Mouse (Mus musculus) embryonic stem cell, embryonic (primary cell): ENCODE results near the gene Cacng8.

Experiments
- CTCF ChIA-PET, 4 experiments: fragments of 300-600 bp in 2 of 4; fragments of 350-600 bp in 2 of 4; sonication (Branson Sonifier 250); formaldehyde crosslinking; loops; one replicate each; lab custom pipeline; 2022; ENCODE audit warnings: inconsistent platforms in 2 of 4; lab: Charles Lee
- POLR2A ChIA-PET, 4 experiments: fragments of 300-600 bp in 2 of 4; fragments of 350-600 bp in 2 of 4; sonication (Branson Sonifier 250); formaldehyde crosslinking; loops; one replicate each; lab custom pipeline; 2022; ENCODE audit warnings: antibody characterized with exemption in 4 of 4, inconsistent platforms in 1 of 4; lab: Charles Lee

Cacng8 gene

DNA sequence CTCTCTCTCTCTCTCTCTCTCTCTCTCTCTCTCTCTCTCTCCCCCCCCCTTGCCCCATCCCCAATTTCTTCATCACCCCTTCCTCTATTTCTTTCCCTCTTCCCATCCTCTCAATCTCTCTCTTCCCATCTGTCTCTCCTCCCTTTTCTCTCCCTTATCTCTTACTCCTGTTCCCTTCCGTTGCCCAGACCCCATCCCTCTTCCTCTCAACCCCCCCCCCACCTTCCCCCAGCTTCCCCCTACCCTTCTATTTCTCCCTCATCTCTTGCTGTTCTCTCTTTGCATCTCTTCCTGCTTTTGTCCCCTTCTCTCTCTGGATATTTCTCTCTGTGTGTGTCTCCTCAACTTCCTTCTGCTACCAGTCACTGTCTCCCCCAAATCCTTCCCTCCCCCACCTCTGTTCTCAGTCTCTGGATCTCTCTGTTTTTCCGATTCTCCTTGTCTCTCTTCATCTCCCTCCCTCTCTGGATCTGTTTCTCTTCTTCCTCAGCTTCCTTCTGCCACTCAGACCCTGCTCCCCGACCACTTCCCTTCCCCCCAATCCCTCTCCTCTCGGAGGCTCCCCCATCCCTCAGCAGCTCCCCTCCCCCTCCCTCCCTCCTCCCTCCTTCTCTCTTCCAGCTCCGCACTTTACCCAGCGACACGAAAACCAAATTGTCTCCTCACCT lies at the start of gene Cacng8:
Cacng8 (plus strand) TSS at position 271 of the 668 bp plus-strand sequence.
- ChIA-PET POLR2A (interaction anchor here in 2 of 4 experiments (0.6 to 1.5 kb wide), 10 partner anchors 8 to 188 kb away, joined by 3 to 15 read pairs (median 6); no protein-coding TSS in a partner anchor), CTCF (interaction anchor here in 3 of 4 experiments (0.6 kb wide), 4 partner anchors 20 to 169 kb away, joined by 3 to 4 read pairs (median 4); no protein-coding TSS in a partner anchor)

DNA sequence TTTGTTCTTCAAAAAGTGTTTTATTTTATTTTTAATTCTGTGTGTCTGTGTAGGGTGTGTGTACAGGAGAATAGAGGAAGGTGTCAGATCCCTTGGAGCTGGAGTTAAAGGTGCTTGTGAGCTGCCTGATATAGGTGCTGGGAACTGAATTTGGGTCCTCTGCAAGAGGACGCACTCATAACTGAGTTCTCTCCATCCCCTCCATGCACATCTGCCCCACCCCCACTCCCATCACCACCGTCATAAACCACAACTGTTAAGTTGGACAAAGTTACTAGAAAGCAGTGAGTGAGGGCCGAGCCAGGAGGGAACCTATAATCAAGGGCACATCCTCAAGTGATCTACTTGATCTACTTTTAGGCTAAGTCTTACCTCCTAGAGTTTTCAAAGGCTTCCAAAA lies 46.6 kb upstream of the Cacng8 start:
- ChIA-PET POLR2A (interaction anchor here (0.5 to 1.2 kb wide), 4 partner anchors 10 to 1487 kb away, joined by 3 to 4 read pairs (median 3); no protein-coding TSS in a partner anchor), CTCF (interaction anchor here in 2 of 4 experiments (0.6 to 0.8 kb wide), 2 partner anchors 12 to 35 kb away, joined by 3 to 7 read pairs; no protein-coding TSS in a partner anchor)

DNA sequence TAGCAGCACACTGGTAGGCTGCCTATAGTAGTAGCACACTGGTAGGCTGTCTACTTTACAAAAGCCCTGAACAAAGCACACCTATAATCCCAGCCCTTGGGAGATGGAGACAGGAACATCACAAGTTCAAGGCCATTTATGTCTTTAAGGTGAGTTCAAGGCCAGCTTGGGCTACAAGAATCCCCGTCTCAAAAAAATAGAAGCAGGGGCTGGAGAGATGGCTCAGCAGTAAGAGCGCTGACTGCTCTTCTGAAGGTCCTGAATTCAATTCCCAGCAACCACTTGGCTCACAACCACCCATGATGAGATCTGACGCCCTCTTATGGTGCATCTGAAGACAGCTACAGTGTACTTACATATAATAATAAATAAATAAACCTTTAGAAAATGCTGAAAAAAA lies 45.2 kb upstream of the Cacng8 start:
- POLR2A ChIA-PET = interaction anchor here in 1 of 4 experiments (0.8 to 1.4 kb wide), 2 partner anchors 10 to 56 kb away, joined by 3 read pairs; partner anchors contain the start of genes Myadm and Prkcg

DNA sequence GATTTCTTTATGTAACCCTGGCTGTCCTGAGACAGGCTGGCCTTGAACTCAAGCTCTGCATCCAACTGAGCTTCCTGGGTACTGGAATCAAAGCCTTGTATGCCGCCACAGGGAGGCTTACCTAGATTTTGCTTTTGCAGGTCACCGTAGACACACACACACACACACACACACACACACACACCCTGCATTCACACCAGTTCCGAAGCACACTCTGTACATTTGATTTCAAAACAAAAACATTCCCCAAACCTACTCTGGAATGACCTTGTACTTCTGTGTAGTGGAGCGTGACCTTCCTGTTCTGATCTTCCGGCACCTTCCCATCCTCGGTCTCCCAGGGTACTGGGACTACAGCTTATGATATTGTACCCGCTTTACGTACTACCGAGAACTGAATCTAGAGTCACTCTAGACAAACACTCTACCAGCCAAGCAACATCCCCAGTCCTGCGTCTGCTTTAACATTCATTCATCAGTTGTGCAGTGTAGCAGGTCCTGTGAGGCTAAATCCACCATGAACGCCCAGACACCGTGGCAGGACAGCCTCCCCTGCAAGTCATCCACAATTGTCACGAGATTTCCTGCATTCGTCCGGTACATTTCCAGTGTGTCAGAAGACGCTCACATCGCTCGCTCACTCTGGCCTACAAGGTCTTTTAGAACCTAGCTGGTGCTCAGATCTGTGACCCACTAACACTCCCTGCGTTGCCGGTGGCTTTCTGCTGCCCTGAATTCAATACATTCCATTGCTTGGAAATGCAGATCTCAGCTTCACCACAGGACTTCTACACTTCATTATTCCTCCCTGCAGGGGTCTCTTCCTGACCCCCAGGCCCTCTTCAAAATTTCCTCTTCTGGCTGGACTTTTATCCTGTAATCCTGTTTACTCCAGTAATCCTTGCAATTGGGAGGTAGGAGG lies 42.9 kb upstream of the Cacng8 start:
- POLR2A ChIA-PET = interaction anchor here (0.6 to 2.7 kb wide), 85 partner anchors 8 to 345 kb away, joined by 3 to 32 read pairs (median 4); partner anchors contain the start of genes Mboat7 (in 2 of the 4) and Tsen34 (in 2 of the 4)
- CTCF ChIA-PET = interaction anchor here in 3 of 4 experiments (0.7 to 2.3 kb wide), 9 partner anchors 9 to 84 kb away, joined by 3 to 8 read pairs (median 4); no protein-coding TSS in a partner anchor

More for the DNA sequence above, 45.2 kb upstream of the Cacng8 start:
- CTCF ChIA-PET = interaction anchor here in 1 of 4 experiments (0.7 kb wide), 1 partner anchor 9 kb away, joined by 3 read pairs; no protein-coding TSS in a partner anchor

DNA sequence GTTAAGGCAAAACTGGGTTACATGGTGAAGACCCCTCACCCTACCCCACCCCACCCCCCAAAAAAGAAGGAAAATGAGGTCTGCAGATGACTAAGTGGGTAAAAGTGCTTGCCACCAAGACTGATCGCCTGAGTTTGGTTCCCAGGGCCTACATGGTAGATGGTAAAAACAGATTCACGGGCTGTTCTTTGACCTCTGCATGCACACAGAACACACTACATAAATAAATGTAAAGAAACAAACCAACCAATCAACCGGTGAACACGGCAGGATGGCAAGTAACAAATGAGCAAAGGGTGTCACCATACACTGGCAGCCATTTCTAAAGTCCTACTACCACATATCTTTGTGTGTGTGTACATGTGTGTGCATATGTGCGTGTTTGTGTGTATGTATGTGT lies 42.2 kb upstream of the Cacng8 start:
- POLR2A ChIA-PET = interaction anchor here (0.8 to 3.1 kb wide), 49 partner anchors 10 to 345 kb away, joined by 3 to 32 read pairs (median 6); partner anchors contain the start of genes Mboat7 (in 1 of the 4) and Tsen34 (in 1 of the 4)
- CTCF ChIA-PET = interaction anchor here in 2 of 4 experiments (0.9 to 2.3 kb wide), 5 partner anchors 10 to 58 kb away, joined by 3 to 8 read pairs (median 4); no protein-coding TSS in a partner anchor

DNA sequence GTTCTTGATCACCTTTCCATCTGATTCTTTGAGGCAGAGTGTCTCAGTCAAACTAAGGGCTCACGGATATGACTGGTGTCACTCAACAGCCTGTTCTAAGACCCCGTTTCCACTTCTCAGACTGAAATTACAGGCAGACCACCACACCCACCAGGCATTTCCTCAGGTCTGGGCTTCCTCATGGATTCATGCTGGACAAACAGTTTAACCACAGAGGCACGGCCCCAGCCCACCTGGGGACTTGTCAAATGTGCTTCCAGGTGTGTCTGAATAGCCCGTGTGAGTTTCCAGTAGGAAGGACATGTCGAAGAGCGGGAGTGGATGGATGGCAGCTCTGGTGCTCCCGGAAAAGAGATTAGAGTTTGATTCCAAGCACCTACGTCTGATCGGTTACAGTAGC lies 40.7 kb upstream of the Cacng8 start:
- ChIA-PET POLR2A (interaction anchor here in 3 of 4 experiments (0.6 to 3.1 kb wide), 9 partner anchors 16 to 127 kb away, joined by 3 to 9 read pairs (median 3); partner anchors contain the start of gene Cacng6 (in 1 of the 3)), CTCF (interaction anchor here (0.5 to 1.6 kb wide), 16 partner anchors 11 to 151 kb away, joined by 3 to 9 read pairs (median 5); partner anchors contain the start of gene Nlrp12 (in 1 of the 4))

DNA sequence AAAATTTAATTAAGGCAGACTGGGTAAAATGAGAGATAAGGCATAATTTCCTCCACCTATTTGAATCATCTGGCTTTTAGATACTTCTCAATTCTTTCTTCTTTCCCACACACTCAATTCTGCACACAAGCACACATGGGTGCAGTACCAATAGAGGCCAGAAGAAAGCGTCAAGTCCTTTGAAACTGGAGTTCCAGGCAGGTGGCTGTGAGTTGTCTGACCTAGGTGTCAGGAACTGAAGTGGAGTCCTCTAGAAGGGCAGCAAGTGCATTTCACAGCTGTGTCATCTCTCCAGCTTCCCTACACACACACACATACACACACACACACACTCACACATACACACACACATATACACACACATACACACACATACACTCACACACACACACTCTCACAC lies 38.9 kb upstream of the Cacng8 start:
- POLR2A ChIA-PET = interaction anchor here in 1 of 4 experiments (0.6 to 3.1 kb wide), 3 partner anchors 15 to 140 kb away, joined by 3 to 9 read pairs (median 4); no protein-coding TSS in a partner anchor
- CTCF ChIA-PET = interaction anchor here (0.6 to 1.6 kb wide), 4 partner anchors 11 to 36 kb away, joined by 3 to 5 read pairs (median 3); no protein-coding TSS in a partner anchor

DNA sequence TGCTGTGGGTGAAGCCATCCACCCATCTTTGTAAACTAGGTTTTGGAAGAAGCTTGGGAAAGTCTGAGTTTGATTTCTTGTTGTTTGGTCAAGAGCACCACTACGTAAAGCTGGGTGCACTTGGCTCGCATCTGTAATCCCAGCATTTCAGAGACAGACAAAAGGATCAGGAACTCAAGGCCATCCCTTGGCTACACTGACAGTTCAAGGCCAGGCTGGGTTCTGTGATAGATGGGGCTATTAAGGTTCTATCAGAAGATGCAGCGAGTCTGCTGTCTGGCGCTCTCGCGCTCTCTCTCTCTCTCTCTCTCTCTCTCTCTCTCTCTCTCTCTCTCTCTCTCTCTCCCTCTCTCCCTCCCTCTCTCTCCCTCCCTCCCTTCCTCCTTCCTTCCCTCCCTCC lies 35.6 kb upstream of the Cacng8 start:
- ChIA-PET CTCF (interaction anchor here in 1 of 4 experiments (0.5 kb wide), 1 partner anchor 321 kb away, joined by 8 read pairs; no protein-coding TSS in a partner anchor), POLR2A (interaction anchor here in 2 of 4 experiments (1.0 to 1.5 kb wide), 4 partner anchors 11 to 133 kb away, joined by 3 to 5 read pairs (median 3); no protein-coding TSS in a partner anchor)

DNA sequence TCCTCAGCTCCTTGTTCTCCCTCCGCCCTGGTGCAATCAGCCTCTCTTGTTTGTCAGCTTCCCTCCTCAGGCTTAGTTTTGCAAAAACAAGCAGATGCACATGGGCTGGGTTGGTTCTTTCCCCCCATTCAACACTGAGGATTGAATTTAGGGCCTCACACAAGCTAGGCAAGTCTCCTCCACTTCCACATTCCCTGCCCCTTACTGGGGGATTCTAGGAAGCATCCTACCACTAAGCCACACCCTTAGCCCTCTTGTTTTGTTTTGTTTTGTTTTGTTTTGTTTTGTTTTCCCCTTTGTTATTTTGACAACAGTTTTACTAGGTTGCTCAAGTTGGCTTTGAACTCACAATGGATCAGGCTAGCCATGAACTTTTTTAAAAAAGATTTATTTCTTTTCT lies 29.8 kb upstream of the Cacng8 start:
- POLR2A ChIA-PET = interaction anchor here in 3 of 4 experiments (1.0 to 1.6 kb wide), 3 partner anchors 10 to 13 kb away, joined by 4 read pairs; no protein-coding TSS in a partner anchor
- CTCF ChIA-PET = interaction anchor here in 1 of 4 experiments (1.2 kb wide), 1 partner anchor 11 kb away, joined by 3 read pairs; no protein-coding TSS in a partner anchor

DNA sequence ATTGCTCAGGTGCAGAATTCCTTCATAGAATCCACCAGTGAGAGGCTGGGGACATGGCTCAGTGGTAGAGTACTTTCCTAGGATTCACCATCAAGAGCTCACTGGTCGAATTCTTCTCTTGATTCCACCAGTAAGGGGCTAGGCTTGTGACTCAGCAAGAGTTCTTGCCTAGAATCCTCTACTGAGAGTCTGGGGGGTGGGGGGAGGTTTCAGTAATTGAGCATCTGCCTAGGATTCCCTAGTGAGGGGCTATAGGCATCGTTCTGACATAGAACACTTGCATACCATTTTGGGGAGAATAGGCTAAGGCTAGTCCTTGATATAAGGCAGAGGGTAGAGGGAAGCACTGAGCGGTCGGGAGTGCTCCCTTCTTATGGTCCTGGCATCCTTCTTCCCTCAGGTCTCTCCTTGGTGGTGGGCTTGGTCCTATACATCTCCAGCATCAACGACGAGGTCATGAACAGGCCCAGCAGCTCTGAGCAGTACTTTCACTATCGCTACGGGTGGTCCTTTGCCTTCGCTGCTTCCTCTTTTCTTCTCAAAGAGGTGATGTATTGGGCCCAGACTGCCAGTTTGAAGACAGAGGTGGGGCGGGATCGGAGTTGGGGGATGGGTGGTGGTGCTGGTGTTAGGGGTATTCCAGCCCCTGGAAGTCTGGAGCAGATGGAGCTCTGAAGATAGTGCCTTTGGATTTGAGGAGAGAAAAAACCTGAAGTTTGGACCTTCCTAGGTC lies 24.8 kb upstream of the Cacng8 start:
- ChIA-PET POLR2A (interaction anchor here in 3 of 4 experiments (0.6 to 2.5 kb wide), 20 partner anchors 9 to 220 kb away, joined by 3 to 13 read pairs (median 4); partner anchors contain the start of gene Cacng8 (in 1 of the 3)), CTCF (interaction anchor here in 2 of 4 experiments (0.6 to 2.3 kb wide), 7 partner anchors 13 to 127 kb away, joined by 3 to 6 read pairs (median 3); no protein-coding TSS in a partner anchor)

DNA sequence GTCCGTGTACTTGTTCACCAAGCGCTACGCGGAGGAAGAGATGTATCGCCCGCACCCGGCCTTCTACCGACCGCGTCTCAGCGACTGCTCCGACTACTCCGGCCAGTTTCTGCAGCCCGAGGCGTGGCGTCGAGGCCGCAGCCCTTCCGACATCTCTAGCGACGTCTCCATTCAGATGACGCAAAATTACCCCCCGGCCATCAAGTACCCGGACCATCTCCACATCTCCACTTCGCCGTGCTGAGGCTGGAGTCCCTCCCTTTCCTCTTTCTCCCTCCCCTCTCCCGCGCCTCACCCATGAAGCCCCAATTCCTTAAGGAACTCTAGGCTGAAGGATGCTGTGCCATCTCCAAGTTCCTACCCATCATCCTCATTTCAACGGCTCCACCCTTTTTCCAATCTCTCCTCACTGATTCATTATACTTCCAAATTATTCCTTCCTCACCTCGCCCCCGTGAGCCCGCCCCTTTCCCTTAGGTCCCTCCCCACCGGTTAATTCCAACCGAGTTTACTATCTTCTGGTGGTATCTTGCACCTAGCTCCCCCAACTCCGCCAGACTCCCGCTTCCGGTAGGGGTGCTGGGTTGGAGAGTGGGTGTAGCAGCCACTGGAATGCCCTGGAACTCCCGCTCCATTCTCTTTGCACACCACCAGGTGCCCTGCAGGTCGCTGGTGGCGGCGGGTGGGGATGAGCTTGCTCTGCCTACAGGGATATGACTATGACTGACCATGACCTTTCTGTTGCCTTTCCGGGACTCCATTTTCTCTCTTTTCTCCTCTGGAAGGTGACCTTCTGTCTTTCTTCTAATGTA lies 23.6 kb upstream of the Cacng8 start:
- CTCF ChIA-PET = interaction anchor here in 3 of 4 experiments (0.6 to 2.3 kb wide), 7 partner anchors 12 to 128 kb away, joined by 3 to 6 read pairs (median 3); no protein-coding TSS in a partner anchor
- POLR2A ChIA-PET = interaction anchor here in 3 of 4 experiments (0.6 to 4.1 kb wide), 16 partner anchors 11 to 326 kb away, joined by 3 to 18 read pairs (median 4); partner anchors contain the start of gene Tsen34 (in 1 of the 3)

DNA sequence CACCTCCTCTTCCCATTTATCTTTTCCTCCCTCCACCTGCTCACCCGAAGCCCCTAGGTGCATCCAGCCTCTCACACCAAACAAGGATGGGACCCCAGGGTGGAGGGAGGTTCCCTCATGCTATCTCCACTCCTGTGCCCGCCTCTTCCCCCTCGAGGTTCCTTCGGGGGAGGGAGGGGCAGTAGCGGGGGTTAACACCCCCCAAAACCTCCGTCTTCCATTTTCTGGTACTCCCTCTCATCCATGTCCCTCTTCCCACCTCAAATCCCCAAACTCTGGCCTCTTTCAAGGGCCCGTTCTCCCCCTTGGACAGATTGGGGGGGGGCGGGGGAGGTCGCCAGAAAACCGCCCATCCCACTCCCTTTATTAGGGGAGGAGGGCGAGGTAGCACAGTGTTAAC lies 22.9 kb upstream of the Cacng8 start:
- CTCF ChIA-PET = interaction anchor here in 2 of 4 experiments (0.6 to 1.2 kb wide), 3 partner anchors 64 to 129 kb away, joined by 3 read pairs; no protein-coding TSS in a partner anchor

DNA sequence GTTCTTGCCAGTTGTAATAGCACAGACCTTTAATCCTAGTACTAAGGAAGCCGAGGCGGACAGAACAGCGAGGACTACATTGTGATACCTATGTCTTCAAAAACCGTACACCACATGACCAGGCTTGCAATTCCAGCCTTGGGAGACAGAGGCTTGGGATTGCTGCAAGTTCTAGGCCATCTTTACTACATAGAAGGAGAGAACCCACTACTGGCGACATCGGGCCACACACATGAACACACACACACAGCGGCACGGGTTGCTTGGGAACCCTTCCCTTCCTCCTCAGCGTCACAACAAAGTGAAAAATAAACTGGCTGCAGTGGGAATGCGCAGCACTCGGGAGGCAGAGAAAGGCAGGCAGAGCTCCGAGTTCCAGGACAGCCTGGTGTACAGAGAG lies 22.2 kb upstream of the Cacng8 start:
- CTCF ChIA-PET = no interaction called here
- POLR2A ChIA-PET = interaction anchor here (0.6 to 5.1 kb wide), 11 partner anchors 8 to 194 kb away, joined by 3 to 32 read pairs (median 5); partner anchors contain the start of gene Cacng7 (in 1 of the 4)

More for the DNA sequence above, 22.9 kb upstream of the Cacng8 start:
- POLR2A ChIA-PET = interaction anchor here in 3 of 4 experiments (0.6 to 4.1 kb wide), 13 partner anchors 20 to 325 kb away, joined by 3 to 18 read pairs (median 3); partner anchors contain the start of gene Tsen34 (in 1 of the 3)

DNA sequence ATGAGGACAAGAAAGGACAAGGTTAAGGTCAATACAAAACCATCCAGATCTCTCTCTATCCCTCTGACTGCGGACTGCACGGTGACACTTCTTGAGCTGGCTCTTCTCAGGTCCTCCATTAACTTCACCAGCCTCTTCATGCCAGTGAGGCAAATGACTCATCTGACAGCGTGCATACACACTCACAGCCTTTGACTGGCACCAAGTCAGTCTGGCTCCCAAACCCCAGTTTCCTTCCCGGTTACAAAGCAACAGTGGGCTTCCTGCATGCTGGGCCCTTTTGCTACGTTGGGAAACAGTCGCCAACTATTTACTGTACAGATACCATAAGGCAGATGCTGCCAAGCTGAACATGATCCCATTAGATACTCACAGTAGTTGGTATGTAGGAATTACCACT lies 21.3 kb upstream of the Cacng8 start:
- ChIA-PET CTCF (interaction anchor here in 3 of 4 experiments (0.6 to 1.0 kb wide), 3 partner anchors 20 to 1428 kb away, joined by 3 to 7 read pairs (median 4); no protein-coding TSS in a partner anchor), POLR2A (interaction anchor here in 3 of 4 experiments (0.6 to 5.1 kb wide), 11 partner anchors 19 to 194 kb away, joined by 3 to 32 read pairs (median 5); partner anchors contain the start of gene Cacng7 (in 1 of the 3))

DNA sequence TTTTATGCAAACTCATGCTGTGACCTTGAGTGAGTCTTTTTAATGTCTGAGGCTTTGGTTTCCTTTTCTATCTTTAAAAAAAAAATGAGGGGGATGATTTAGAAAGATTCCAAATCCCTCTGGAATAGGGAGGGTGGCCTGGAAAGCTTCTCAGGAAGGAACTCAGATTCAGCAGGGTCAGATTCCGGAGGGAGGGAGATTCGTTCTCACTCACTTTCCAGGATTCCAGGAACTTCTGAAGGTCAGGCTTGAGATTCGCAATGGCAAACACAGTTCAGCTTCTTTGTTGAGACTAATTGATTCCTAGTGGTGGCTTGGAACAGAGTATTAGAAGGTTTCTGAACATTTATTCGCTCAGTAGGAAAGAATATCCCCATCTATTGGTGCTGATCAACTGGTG lies 20.1 kb upstream of the Cacng8 start:
- CTCF ChIA-PET = interaction anchor here (0.6 to 1.1 kb wide), 6 partner anchors 20 to 87 kb away, joined by 3 to 5 read pairs (median 3); partner anchors contain the start of gene Cacng8 (in 1 of the 4)
- POLR2A ChIA-PET = interaction anchor here in 3 of 4 experiments (0.7 to 5.1 kb wide), 28 partner anchors 10 to 322 kb away, joined by 3 to 32 read pairs (median 4); partner anchors contain the start of genes Cacng7 (in 1 of the 3), Cnot3 (in 1 of the 3), Mboat7 (in 1 of the 3) and Tsen34 (in 1 of the 3)
